Mouse (Mus musculus) lung, adult 2 months (tissue): Measurements from ENCODE around the gene Dnajc14.

Source experiments
- CTCF ChIP-seq: fragments of 200-500 bp; IDR thresholded peaks from 2 replicates; pipeline ENCODE4 v1.5.1; 2011; ENCODE audit warnings: mild to moderate bottlenecking, low read length, control low read depth; ENCODE audit not compliant: insufficient read depth
- POLR2A ChIP-seq: fragments of 200-500 bp; IDR thresholded peaks from 2 replicates; pipeline ENCODE4 v1.6.1; 2011; ENCODE audit warnings: low read depth, mild to moderate bottlenecking, control low read depth, low read length, borderline replicate concordance; ENCODE audit errors: extremely low read depth

- TF ChIP-seq POLR2A (no peak), CTCF (no peak)
Measured at GRCm38 (mm10) chr10:128778441-128778840, 25.4 kb upstream of the Dnajc14 start.
